Mouse (Mus musculus): ENCODE measurements around the gene Shroom3. TPM values are rescaled to one million over a fixed set of nuclear protein-coding genes. Genes with fewer than 3 reads are reported as not detected.

Gene Shroom3
- polyA plus RNA-seq, 1 experiment from 2014 or later: 2.1 TPM

- Histone ChIP-seq H3K4me3 (no peak overlapping the region), H3K27me3 (no peaks in the 10 kb centered on the region)
Measured at GRCm38 (mm10) chr5:92721610-92722009, 38.4 kb downstream of the Shroom3 start.

GRCm38 (mm10) chr5:92725935-92726334 lies 42.7 kb downstream of the Shroom3 start:
- Histone ChIP-seq H3K36me3 (no peaks in the 10 kb centered on the region), H3K4me2 (no peak overlapping the region), H3K27me3 (no peaks in the 10 kb centered on the region), H3K27ac (no peak overlapping the region), H3K9ac (no peak overlapping the region), H3K4me1 (no peaks in the 10 kb centered on the region; the same call in 1 of the 2 replicates), H3K9me3 (no peaks in the 10 kb centered on the region), H3K4me3 (no peak overlapping the region)
- no peak for ATAC-seq (ENCODE audit: insufficient number of reproducible peaks, insufficient read depth, low FRiP score, low TSS enrichment, low read depth)
- WGBS: 25% methylated on average over 6 of the region's 6 CpGs

More at GRCm38 (mm10) chr5:92721610-92722009, 38.4 kb downstream of the Shroom3 start:
- Histone ChIP-seq H3K36me3 (no peaks in the 10 kb centered on the region), H3K9me3 (no peaks in the 10 kb centered on the region), H3K4me2 (no peak overlapping the region), H3K27ac (no peak overlapping the region), H3K4me1 (no peaks in the 10 kb centered on the region), H3K9ac (no peak overlapping the region)
- ATAC-seq (ENCODE audit: insufficient number of reproducible peaks, insufficient read depth, low FRiP score, low TSS enrichment, low read depth): no peak
- whole genome bisulfite sequencing: 89% methylated on average over 8 of the region's 8 CpGs

DNA sequence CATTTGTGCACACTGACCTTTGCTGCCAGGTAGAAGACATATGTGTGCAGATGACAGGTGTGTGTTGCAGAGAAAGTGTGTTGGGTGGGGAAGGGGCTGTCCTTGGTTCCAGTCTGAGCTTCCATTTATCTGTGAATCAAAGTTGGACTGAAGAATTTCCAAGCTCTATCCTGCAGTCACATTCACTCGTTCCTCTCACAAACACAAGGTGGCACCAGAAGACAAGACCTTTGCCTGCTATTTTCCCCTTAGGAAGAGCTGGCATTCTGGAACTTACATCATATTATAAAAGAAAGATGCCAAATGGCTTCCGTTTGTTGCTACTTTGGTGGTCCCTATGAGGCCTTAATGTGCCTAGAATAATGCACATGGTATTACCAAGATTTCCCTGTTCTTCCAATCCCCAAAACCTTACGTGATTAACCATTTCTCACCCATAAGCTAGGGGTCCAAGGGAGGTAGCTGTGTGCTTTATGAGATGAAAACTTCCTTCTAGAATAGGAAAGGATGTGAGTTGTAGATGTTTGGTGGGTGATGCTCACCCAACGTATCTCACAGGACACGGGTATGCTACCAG lies 45.1 kb downstream of the Shroom3 start:
- no peaks in the 10 kb centered on the region for H3K9me3 ChIP-seq
- 35% methylated on average over 5 of the region's 5 CpGs for WGBS
- ATAC-seq (ENCODE audit: insufficient number of reproducible peaks, insufficient read depth, low FRiP score, low TSS enrichment, low read depth): no peak

GRCm38 (mm10) chr5:92729221-92729620 lies 46.0 kb downstream of the Shroom3 start:
- H3K4me2 ChIP-seq: no peak overlapping the region
- no peaks in the 10 kb centered on the region for H3K27me3 ChIP-seq
- no peaks in the 10 kb centered on the region; the same call in 1 of the 2 replicates for H3K4me1 ChIP-seq
- no peak overlapping the region for H3K27ac ChIP-seq
- no peaks in the 10 kb centered on the region for H3K9me3 ChIP-seq
- no peak overlapping the region for H3K4me3 ChIP-seq
- H3K9ac ChIP-seq: no peak overlapping the region
- ATAC-seq (ENCODE audit: insufficient number of reproducible peaks, insufficient read depth, low FRiP score, low TSS enrichment, low read depth): no peak
- WGBS: 41% methylated on average over 6 of the region's 6 CpGs
- no peaks in the 10 kb centered on the region for H3K36me3 ChIP-seq

More for the DNA sequence above, 45.1 kb downstream of the Shroom3 start:
- no peaks in the 10 kb centered on the region; the same call in 1 of the 2 replicates for H3K4me1 ChIP-seq
- no peak overlapping the region for H3K4me2 ChIP-seq
- H3K4me3 ChIP-seq: no peak overlapping the region
- no peak overlapping the region for H3K27ac ChIP-seq
- no peaks in the 10 kb centered on the region for H3K27me3 ChIP-seq
- H3K9ac ChIP-seq: no peak overlapping the region
- H3K36me3 ChIP-seq: no peaks in the 10 kb centered on the region

DNA sequence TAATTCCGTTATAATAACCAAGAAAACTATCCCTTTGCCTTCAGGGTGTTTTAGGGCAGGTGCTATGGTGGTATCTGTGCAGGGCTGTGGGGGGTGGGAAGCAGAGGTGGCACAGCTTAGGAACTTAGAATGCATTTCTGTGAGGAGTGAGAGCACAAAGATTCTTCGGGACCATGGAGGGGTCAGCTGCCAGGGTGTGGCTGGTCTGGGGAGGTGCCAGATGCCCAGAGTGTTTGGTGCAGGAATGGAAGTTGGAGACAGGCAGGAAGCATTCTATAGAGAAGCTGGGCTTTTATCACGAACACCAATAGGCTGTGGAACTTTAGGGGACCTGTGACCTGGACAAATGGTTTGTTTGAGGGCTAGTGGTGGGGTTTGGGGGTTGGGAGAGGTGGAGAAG lies 58.6 kb downstream of the Shroom3 start:
- Histone ChIP-seq H3K9ac (no peak overlapping the region), H3K4me3 (no peak overlapping the region), H3K9me3 (no peaks in the 10 kb centered on the region), H3K36me3 (no peaks in the 10 kb centered on the region), H3K27me3 (no peaks in the 10 kb centered on the region), H3K4me1 (no peaks in the 10 kb centered on the region), H3K27ac (no peak overlapping the region), H3K4me2 (no peak overlapping the region)
- WGBS: 70% methylated on average over 3 of the region's 3 CpGs
- no peak for ATAC-seq (ENCODE audit: insufficient number of reproducible peaks, insufficient read depth, low FRiP score, low TSS enrichment, low read depth)

GRCm38 (mm10) chr5:92742701-92743100 lies 59.5 kb downstream of the Shroom3 start:
- H3K27me3 ChIP-seq: no peaks in the 10 kb centered on the region
- no peak overlapping the region for H3K9ac ChIP-seq
- H3K27ac ChIP-seq: no peak overlapping the region
- no peaks in the 10 kb centered on the region for H3K4me1 ChIP-seq
- WGBS: 62% methylated on average over 5 of the region's 5 CpGs
- no peak overlapping the region for H3K4me2 ChIP-seq
- no peak overlapping the region for H3K4me3 ChIP-seq
- no peak for ATAC-seq (ENCODE audit: insufficient number of reproducible peaks, insufficient read depth, low FRiP score, low TSS enrichment, low read depth)
- H3K9me3 ChIP-seq: no peaks in the 10 kb centered on the region
- H3K36me3 ChIP-seq: no peaks in the 10 kb centered on the region

- 79% methylated on average over 8 of the region's 8 CpGs for WGBS
- no peak overlapping the region for H3K9ac ChIP-seq
- no peaks in the 10 kb centered on the region for H3K27me3 ChIP-seq
- H3K4me1 ChIP-seq: no peaks in the 10 kb centered on the region
- H3K36me3 ChIP-seq: no peaks in the 10 kb centered on the region
- no peak overlapping the region for H3K4me3 ChIP-seq
- ATAC-seq (ENCODE audit: insufficient number of reproducible peaks, insufficient read depth, low FRiP score, low TSS enrichment, low read depth): no peak
- no peak overlapping the region for H3K27ac ChIP-seq
- H3K4me2 ChIP-seq: no peak overlapping the region
- H3K9me3 ChIP-seq: no peaks in the 10 kb centered on the region
Measured at GRCm38 (mm10) chr5:92745390-92746253, 62.4 kb downstream of the Shroom3 start.

DNA sequence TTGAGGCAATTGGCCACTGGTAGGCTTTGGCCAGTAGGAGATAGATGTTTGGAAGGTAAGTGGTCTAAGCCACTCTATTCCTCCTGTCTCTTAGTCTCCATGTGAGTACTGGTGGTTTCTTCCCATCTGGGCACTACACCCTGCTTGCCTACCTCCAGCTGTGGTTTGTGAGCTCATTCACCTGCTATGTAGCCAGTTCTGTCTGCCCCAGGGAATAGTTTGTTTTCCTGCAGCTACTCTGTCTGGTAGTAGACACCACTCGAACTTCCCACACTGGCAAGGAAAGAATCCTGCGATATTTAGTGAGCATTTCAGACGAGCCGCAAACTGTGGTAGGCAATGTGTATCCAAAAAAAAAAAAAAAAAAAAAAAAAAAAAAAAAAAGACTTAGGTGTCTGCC lies 68.3 kb downstream of the Shroom3 start:
- H3K36me3 ChIP-seq: no peaks in the 10 kb centered on the region
- H3K9ac ChIP-seq: no peak overlapping the region
- ATAC-seq (ENCODE audit: insufficient number of reproducible peaks, insufficient read depth, low FRiP score, low TSS enrichment, low read depth): no peak
- H3K9me3 ChIP-seq: no peaks in the 10 kb centered on the region
- no peaks in the 10 kb centered on the region for H3K27me3 ChIP-seq
- H3K27ac ChIP-seq: no peak overlapping the region
- H3K4me3 ChIP-seq: no peak overlapping the region
- WGBS: 75% methylated on average over 4 of the region's 4 CpGs
- no peak overlapping the region for H3K4me2 ChIP-seq
- no peaks in the 10 kb centered on the region for H3K4me1 ChIP-seq

- no peaks in the 10 kb centered on the region for H3K27me3 ChIP-seq
- no peak overlapping the region for H3K9ac ChIP-seq
- ATAC-seq (ENCODE audit: insufficient number of reproducible peaks, insufficient read depth, low FRiP score, low TSS enrichment, low read depth): no peak
- H3K9me3 ChIP-seq: no peaks in the 10 kb centered on the region
- no peak overlapping the region for H3K4me2 ChIP-seq
- H3K27ac ChIP-seq: no peak overlapping the region
- H3K4me3 ChIP-seq: no peak overlapping the region
- H3K4me1 ChIP-seq: no peaks in the 10 kb centered on the region
- H3K36me3 ChIP-seq: no peaks in the 10 kb centered on the region
- 80% methylated on average over 7 of the region's 7 CpGs for WGBS
Measured at GRCm38 (mm10) chr5:92755241-92755775, 72.1 kb downstream of the Shroom3 start.

GRCm38 (mm10) chr5:92759156-92759745 lies 76.0 kb downstream of the Shroom3 start:
- no peak for ATAC-seq (ENCODE audit: insufficient number of reproducible peaks, insufficient read depth, low FRiP score, low TSS enrichment, low read depth)
- H3K9me3 ChIP-seq: no peaks in the 10 kb centered on the region
- 79% methylated on average over 6 of the region's 6 CpGs for WGBS

GRCm38 (mm10) chr5:92760542-92760941 lies 77.3 kb downstream of the Shroom3 start:
- no peak overlapping the region for H3K4me2 ChIP-seq
- no peaks in the 10 kb centered on the region for H3K36me3 ChIP-seq
- H3K27me3 ChIP-seq: no peaks in the 10 kb centered on the region
- H3K9me3 ChIP-seq: no peaks in the 10 kb centered on the region
- WGBS: 83% methylated on average over 7 of the region's 7 CpGs
- H3K4me3 ChIP-seq: no peak overlapping the region
- no peak overlapping the region for H3K27ac ChIP-seq
- no peak for ATAC-seq (ENCODE audit: insufficient number of reproducible peaks, insufficient read depth, low FRiP score, low TSS enrichment, low read depth)
- no peak overlapping the region for H3K9ac ChIP-seq
- peaks cover 4% of the 10 kb centered on the region; the same call in 1 of the 2 replicates for H3K4me1 ChIP-seq

More at GRCm38 (mm10) chr5:92759156-92759745, 76.0 kb downstream of the Shroom3 start:
- Histone ChIP-seq H3K4me3 (no peak overlapping the region), H3K27me3 (no peaks in the 10 kb centered on the region), H3K4me2 (no peak overlapping the region), H3K9ac (no peak overlapping the region), H3K27ac (no peak overlapping the region), H3K36me3 (no peaks in the 10 kb centered on the region), H3K4me1 (peaks cover 4% of the 10 kb centered on the region; the same call in 1 of the 2 replicates)
